Mouse (Mus musculus) C2C12 (cell line): ENCODE measurements around the gene Lrrc36. TPM values are rescaled to one million over a fixed set of nuclear protein-coding genes. Genes with fewer than 3 reads are reported as not detected.

ENCODE experiments used
- H3K27me3 ChIP-seq: one replicate; pipeline ENCODE4 v1.6.1; 2011; ENCODE audit not compliant: control insufficient read depth, insufficient read depth, insufficient read length
- H3K36me3 ChIP-seq: one replicate; pipeline ENCODE4 v1.6.1; 2011; ENCODE audit not compliant: control insufficient read depth, insufficient read depth
- H3K4me3 ChIP-seq: one replicate; pipeline ENCODE4 v1.5.1; 2011; ENCODE audit warnings: mild to moderate bottlenecking, control low read depth; ENCODE audit not compliant: poor library complexity, insufficient read depth, severe bottlenecking
- H3K79me2 ChIP-seq: one replicate; pipeline ENCODE4 v1.6.1; 2011; ENCODE audit not compliant: control insufficient read depth, insufficient read depth
- H3K79me3 ChIP-seq: one replicate; pipeline ENCODE4 v1.6.1; 2011; ENCODE audit warnings: low read depth, control low read depth
- H3ac ChIP-seq: one replicate; pipeline ENCODE3; 2011; ENCODE audit warnings: low read depth; ENCODE audit not compliant: control insufficient read depth, insufficient read length
- CEBPB ChIP-seq: IDR thresholded peaks from one replicate; pipeline ENCODE4 v1.6.1; 2011; ENCODE audit warnings: low read depth, mild to moderate bottlenecking, control low read depth, moderate library complexity
- CTCF ChIP-seq: IDR thresholded peaks from one replicate; pipeline ENCODE4 v1.5.1; 2011; ENCODE audit not compliant: control insufficient read depth, insufficient read depth, insufficient read length
- FOSL1 ChIP-seq: IDR thresholded peaks from one replicate; pipeline ENCODE4 v1.8.0; 2011; ENCODE audit warnings: mild to moderate bottlenecking, low read length; ENCODE audit not compliant: poor library complexity, insufficient read depth, severe bottlenecking
- MAX ChIP-seq: IDR thresholded peaks from one replicate; pipeline ENCODE4 v1.6.1; 2011; ENCODE audit warnings: mild to moderate bottlenecking, control low read depth
- MYOD1 ChIP-seq: IDR thresholded peaks from one replicate; pipeline ENCODE4 v1.6.1; 2011; ENCODE audit warnings: low read depth; ENCODE audit not compliant: control insufficient read depth, insufficient read length
- MYOG ChIP-seq: IDR thresholded peaks from one replicate; pipeline ENCODE4 v1.6.1; 2011; ENCODE audit not compliant: control insufficient read depth, insufficient read length; ENCODE audit errors: extremely low read depth
- USF1 ChIP-seq: IDR thresholded peaks from one replicate; pipeline ENCODE4 v1.6.1; 2011; ENCODE audit warnings: low read depth, mild to moderate bottlenecking, control low read depth, moderate library complexity
- polyA plus RNA-seq: library from polyadenylated mRNA; unstranded; fragments of >200 nt; fragmentation: generic; extraction: Trizol; gene quantifications from one replicate; pipeline ENCODE4 v1.2.1, GENCODE M21; 2012; ENCODE audit warnings: missing spikeins

The Lrrc36 gene
- polyA plus RNA-seq, 1 experiment = not detected

DNA sequence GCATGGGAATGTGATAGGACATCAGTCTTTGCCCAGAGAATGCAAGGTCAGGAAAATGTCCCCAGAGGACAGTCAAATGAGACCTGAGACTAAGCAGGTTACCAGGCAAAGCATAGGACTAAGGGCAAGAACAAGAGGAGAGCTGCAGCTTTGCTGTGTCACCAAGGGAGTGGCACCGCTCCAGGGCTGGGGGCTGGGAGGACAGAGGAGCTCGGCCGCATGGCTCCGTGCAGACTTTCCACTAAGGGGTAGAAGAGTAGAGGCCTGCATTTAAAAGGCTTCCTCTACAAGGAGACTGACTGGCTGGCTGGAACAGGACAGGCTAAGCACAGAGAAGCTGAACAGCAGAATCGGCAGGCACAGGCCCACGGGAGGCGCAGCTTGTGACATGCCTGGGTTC, 51.2 kb downstream of the Lrrc36 start:
- Histone ChIP-seq H3K36me3 (peaks cover 6% of the 10 kb centered on the region), H3K79me2 (no peaks in the 10 kb centered on the region), H3K4me3 (no peak overlapping the region), H3K27me3 (no peaks in the 10 kb centered on the region), H3K79me3 (no peaks in the 10 kb centered on the region), H3ac (no peak overlapping the region)
- TF ChIP-seq MYOD1 = no peak
- TF ChIP-seq CEBPB = no peak
- no peak for TF ChIP-seq MAX
- TF ChIP-seq USF1 = no peak
- TF ChIP-seq FOSL1 = no peak
- TF ChIP-seq MYOG = no peak
- no peak for TF ChIP-seq CTCF

DNA sequence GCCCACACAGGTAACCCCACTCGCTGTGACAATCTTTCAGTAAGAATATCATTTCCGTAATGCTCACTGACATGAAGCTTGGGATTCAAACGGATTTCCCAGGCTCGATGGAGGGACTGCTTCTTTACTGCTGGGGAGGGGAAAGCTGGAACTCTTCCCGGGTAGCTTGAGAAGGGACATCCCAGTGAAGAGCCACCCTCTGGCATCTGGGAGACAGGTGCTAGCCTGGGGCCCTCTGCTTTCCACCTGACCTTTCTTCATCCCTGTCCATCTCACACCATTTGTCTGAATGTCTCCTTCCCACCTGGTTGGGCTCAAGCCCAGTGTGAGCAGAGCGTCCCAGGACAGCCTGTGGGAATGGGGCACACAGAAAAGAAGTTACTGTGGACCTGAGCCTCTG, 52.9 kb downstream of the Lrrc36 start:
- Histone ChIP-seq H3K36me3 (peaks cover 6% of the 10 kb centered on the region), H3K79me3 (no peaks in the 10 kb centered on the region), H3ac (no peak overlapping the region), H3K27me3 (no peaks in the 10 kb centered on the region), H3K4me3 (no peak overlapping the region), H3K79me2 (peaks cover 9% of the 10 kb centered on the region)
- TF ChIP-seq CEBPB = no peak
- TF ChIP-seq MAX = no peak
- no peak for TF ChIP-seq CTCF
- no peak for TF ChIP-seq USF1
- no peak for TF ChIP-seq MYOG
- TF ChIP-seq FOSL1 = no peak
- TF ChIP-seq MYOD1 = no peak

DNA sequence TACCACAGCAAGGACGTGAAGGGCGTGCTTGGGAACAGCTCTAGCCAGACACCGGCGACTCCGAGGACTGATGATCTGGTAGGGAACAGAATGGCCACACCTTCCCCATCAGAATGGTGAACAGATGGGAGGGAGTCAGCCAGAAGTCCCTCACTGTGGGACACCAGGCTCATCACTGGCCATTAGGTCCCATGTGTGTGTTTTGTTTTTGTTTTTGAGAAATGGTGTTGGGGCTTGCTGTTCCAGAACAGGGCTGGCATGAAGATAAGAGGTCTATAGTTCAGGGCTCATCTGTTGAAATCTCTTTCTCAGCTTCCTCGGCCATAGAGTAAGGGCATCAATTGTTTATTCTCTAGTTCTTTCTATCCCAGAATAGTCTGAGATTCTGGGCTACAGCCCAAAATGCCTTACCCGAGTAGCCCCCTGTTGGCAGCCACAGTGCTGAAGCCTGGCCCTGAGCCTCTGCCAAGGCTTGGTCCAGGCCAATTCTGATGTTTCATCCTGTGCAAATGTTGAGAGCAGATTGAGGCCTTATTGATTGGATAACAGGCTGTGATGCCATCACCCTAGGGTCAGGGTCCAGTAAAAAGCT, 53.4 kb downstream of the Lrrc36 start:
- no peaks in the 10 kb centered on the region for H3K79me3 ChIP-seq
- TF ChIP-seq MYOD1 (no peak), FOSL1 (no peak)
- peaks cover 6% of the 10 kb centered on the region for H3K36me3 ChIP-seq
- H3K4me3 ChIP-seq = no peak overlapping the region
- no peak overlapping the region for H3ac ChIP-seq
- peaks cover 9% of the 10 kb centered on the region for H3K79me2 ChIP-seq
- H3K27me3 ChIP-seq = no peaks in the 10 kb centered on the region

DNA sequence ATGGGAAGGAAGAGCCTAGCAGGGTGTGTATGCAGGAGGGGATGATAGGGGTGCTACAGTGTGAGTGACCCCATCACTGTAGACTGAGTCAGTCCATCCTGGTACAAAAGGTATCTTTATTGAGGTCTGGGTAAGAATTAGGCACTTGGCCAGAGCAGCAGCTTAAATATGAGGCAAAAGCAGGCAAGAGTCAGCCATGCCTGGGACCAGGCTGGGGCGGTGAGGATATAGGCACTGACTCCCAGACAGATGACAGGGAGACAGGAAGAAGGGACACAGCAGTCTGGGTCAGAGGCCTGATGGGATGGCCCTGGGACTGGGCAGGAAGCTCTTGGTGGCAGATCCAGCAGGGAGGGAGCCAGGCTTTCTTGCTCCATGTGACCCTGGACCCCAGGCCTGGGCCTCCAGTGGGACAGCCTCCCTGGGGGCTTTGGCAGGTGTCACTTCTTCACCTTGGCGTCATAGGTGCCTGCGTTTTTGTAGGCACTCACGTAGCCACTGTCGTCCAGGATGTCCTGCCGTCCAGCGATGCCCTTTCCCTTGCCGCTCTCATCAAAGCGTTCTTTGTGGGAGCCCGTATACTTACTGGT, 54.1 kb downstream of the Lrrc36 start:
- Histone ChIP-seq H3K79me2 (peaks cover 9% of the 10 kb centered on the region), H3K27me3 (no peaks in the 10 kb centered on the region), H3K36me3 (peaks cover 6% of the 10 kb centered on the region), H3K4me3 (no peak overlapping the region), H3ac (no peak overlapping the region), H3K79me3 (no peaks in the 10 kb centered on the region)
- TF ChIP-seq USF1 (no peak), MYOD1 (no peak), CEBPB (no peak), FOSL1 (no peak)

DNA sequence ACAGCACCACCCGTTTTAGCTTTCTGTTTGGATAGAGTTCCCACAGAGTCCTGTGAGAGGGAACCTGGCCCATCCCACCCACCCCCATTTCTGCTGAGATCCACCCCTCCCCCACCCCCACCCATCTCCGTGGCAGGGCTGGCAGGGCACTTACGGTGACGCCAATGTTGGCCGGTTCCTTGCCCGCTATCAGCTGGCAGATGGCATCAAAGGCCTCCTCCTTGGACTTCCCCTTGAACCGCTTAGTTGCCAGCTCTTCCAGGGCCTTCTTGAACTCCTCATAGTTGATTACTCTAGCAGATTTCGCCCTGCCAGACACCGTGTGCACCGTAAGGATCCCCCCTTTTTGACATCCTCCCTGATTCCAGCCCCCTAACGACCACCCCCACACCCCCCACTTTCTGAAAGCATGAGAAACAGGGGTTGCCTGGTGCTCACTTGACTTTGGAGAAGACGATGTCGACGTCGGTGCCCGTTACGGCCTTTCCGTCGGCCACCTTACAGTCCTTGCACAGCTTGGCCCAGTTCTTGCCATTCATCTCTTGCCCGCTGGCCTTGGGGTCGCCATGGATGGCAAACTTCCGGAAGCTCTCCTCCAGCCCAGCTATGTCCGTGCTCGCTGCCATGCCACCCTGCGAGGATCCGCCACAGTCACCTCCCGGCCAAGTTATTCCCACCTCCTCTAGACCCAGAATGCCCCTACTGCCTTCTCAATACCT, 54.8 kb downstream of the Lrrc36 start:
- Histone ChIP-seq H3K27me3 (no peaks in the 10 kb centered on the region), H3K79me3 (no peaks in the 10 kb centered on the region), H3K79me2 (peaks cover 9% of the 10 kb centered on the region), H3ac (no peak overlapping the region), H3K36me3 (peaks cover 6% of the 10 kb centered on the region), H3K4me3 (no peak overlapping the region)
- TF ChIP-seq CEBPB = no peak
- TF ChIP-seq USF1 = no peak
- TF ChIP-seq MYOG = no peak
- TF ChIP-seq CTCF = no peak
- no peak for TF ChIP-seq MYOD1
